Mouse (Mus musculus) bone marrow macrophage, adult 2 months (primary cell): ENCODE measurements at regions not wholly inside any gene's neighbourhood (a gene's known extent, or its start where the extent isn't known, plus 50 kb on each side); places are given as distances from the start of the nearest gene placed in this dataset.

Experiments used
- H3K27ac ChIP-seq: 2 replicates; pipeline ENCODE4 v1.5.1; 2012; ENCODE audit warnings: low read depth, low read length; ENCODE audit not compliant: insufficient read depth
- H3K4me1 ChIP-seq: 2 replicates; pipeline ENCODE4 v1.6.1; 2012; ENCODE audit warnings: low read length; ENCODE audit not compliant: control insufficient read depth, insufficient read depth
- H3K4me3 ChIP-seq: 2 replicates; pipeline ENCODE4 v1.5.1; 2012; ENCODE audit warnings: mild to moderate bottlenecking, low read length, moderate library complexity; ENCODE audit not compliant: insufficient read depth
- CTCF ChIP-seq: IDR thresholded peaks from 2 replicates; pipeline ENCODE4 v1.5.1; 2012; ENCODE audit warnings: low read depth, mild to moderate bottlenecking, low read length, moderate library complexity
- POLR2A ChIP-seq: IDR thresholded peaks from 2 replicates; pipeline ENCODE4 v1.6.1; 2012; ENCODE audit warnings: mild to moderate bottlenecking, low read depth, low read length, borderline replicate concordance

GRCm38 (mm10) chr7:128868799-128869198, 124.1 kb downstream of the Sec23ip start:
- Histone ChIP-seq H3K4me3 (no peak overlapping the region), H3K27ac (no peak overlapping the region)
- TF ChIP-seq CTCF (no peak), POLR2A (no peak)

GRCm38 (mm10) chr7:128884015-128884414, 139.3 kb downstream of the Sec23ip start:
- TF ChIP-seq POLR2A (no peak), CTCF (no peak)
- Histone ChIP-seq H3K4me3 (no peak overlapping the region), H3K27ac (no peak overlapping the region), H3K4me1 (no peaks in the 10 kb centered on the region)

More at GRCm38 (mm10) chr7:128868799-128869198, 124.1 kb downstream of the Sec23ip start:
- no peaks in the 10 kb centered on the region for H3K4me1 ChIP-seq

GRCm38 (mm10) chr7:128885551-128885950, 140.8 kb downstream of the Sec23ip start:
- H3K4me3 ChIP-seq: no peak overlapping the region
- H3K4me1 ChIP-seq: no peaks in the 10 kb centered on the region
- no peak overlapping the region for H3K27ac ChIP-seq
- TF ChIP-seq CTCF: no peak
- no peak for TF ChIP-seq POLR2A

- no peak overlapping the region for H3K27ac ChIP-seq
- H3K4me1 ChIP-seq: no peaks in the 10 kb centered on the region
- TF ChIP-seq POLR2A: no peak
- TF ChIP-seq CTCF: no peak
- no peak overlapping the region for H3K4me3 ChIP-seq
Observed at GRCm38 (mm10) chr7:128910134-128910533, 165.4 kb downstream of the Sec23ip start.

GRCm38 (mm10) chr7:128937976-128938730, 193.4 kb downstream of the Sec23ip start:
- no peak overlapping the region for H3K4me3 ChIP-seq

GRCm38 (mm10) chr7:128960575-128960974, 215.8 kb downstream of the Sec23ip start:
- H3K4me1 ChIP-seq: no peaks in the 10 kb centered on the region
- no peak for TF ChIP-seq CTCF
- TF ChIP-seq POLR2A: no peak
- no peak overlapping the region for H3K4me3 ChIP-seq

More at GRCm38 (mm10) chr7:128937976-128938730, 193.4 kb downstream of the Sec23ip start:
- TF ChIP-seq CTCF (no peak), POLR2A (no peak)
- Histone ChIP-seq H3K4me1 (no peaks in the 10 kb centered on the region), H3K27ac (no peak overlapping the region)

GRCm38 (mm10) chr7:128979904-128980303, 235.2 kb downstream of the Sec23ip start:
- no peak overlapping the region for H3K4me3 ChIP-seq
- H3K27ac ChIP-seq: no peak overlapping the region
- TF ChIP-seq POLR2A: no peak
- no peaks in the 10 kb centered on the region for H3K4me1 ChIP-seq

More at GRCm38 (mm10) chr7:128960575-128960974, 215.8 kb downstream of the Sec23ip start:
- no peak overlapping the region for H3K27ac ChIP-seq

- TF ChIP-seq CTCF (no peak), POLR2A (no peak)
Observed at GRCm38 (mm10) chr7:128980827-128981226, 236.1 kb downstream of the Sec23ip start.

GRCm38 (mm10) chr7:128998759-128999158, 254.0 kb downstream of the Sec23ip start:
- no peak overlapping the region for H3K27ac ChIP-seq
- no peak overlapping the region for H3K4me3 ChIP-seq
- TF ChIP-seq POLR2A (no peak), CTCF (no peak)
- no peaks in the 10 kb centered on the region for H3K4me1 ChIP-seq

More at GRCm38 (mm10) chr7:128980827-128981226, 236.1 kb downstream of the Sec23ip start:
- no peak overlapping the region for H3K4me3 ChIP-seq
- no peaks in the 10 kb centered on the region for H3K4me1 ChIP-seq
- no peak overlapping the region for H3K27ac ChIP-seq

GRCm38 (mm10) chr7:129002419-129002818, 254.4 kb upstream of the Plpp4 start:
- TF ChIP-seq POLR2A: no peak
- TF ChIP-seq CTCF: no peak
- Histone ChIP-seq H3K27ac (no peak overlapping the region), H3K4me1 (no peaks in the 10 kb centered on the region), H3K4me3 (no peak overlapping the region)
